Comparison of ENCODE assay signal across 27 mouse cellular contexts in the genomic region with DNA sequence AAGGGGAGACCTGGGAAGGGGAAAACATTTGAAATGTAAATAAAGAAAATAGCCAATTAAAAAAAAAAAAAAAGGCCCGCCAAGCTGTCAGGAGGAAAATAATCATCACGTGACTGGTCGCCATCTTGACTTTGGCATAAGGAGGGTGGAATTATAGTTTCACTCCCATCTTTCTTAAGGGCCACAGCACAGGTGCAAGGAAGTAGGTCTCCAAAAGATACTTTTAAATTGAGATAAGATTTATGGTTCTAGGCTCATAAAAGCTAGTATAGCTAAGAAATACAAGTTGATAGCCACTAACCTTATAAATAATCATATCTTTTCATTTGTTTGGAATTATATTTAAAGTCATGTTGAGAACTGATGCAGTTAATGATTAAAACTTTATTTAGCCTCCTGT. TPM values are rescaled to one million over a fixed set of nuclear protein-coding genes. Genes with fewer than 3 reads are reported as not detected.
"Had no signal": no experiment of that assay in that cellular context is flagged by ENCODE, and none has a peak within 500 bp of the region (broad histone marks: within the 10 kb centered on the region; RNA-seq: fewer than 3 reads in every experiment).

No protein-coding gene starts in this region.

- DNase-seq: gastrocnemius, adult 2 months; gastrocnemius, postnatal 10 days; heart, adult 18-20 months; heart, postnatal 10 days; heart, postnatal 4 days; kidney, adult 9 months; kidney, postnatal 14 days; layer of hippocampus, adult 9-11 months; liver; liver, embryonic 13.5 days had no signal

- H3K4me2 ChIP-seq: kidney, embryonic 15.5 days; liver, embryonic 11.5 days; liver, embryonic 13.5 days had no signal

- H3K4me1 ChIP-seq: hindbrain, embryonic 12.5 days; limb, embryonic 12.5 days had no signal

- H3K36me3 ChIP-seq: heart, embryonic 10.5 days; heart, embryonic 12.5 days; hindbrain, embryonic 10.5 days; hindbrain, embryonic 12.5 days; kidney, embryonic 15.5 days; limb, embryonic 10.5 days; limb, embryonic 12.5 days; liver, embryonic 13.5 days had no signal

- H3K27ac ChIP-seq: heart, embryonic 10.5 days; hindbrain, embryonic 10.5 days; hindbrain, embryonic 12.5 days; hindbrain, embryonic 14.5 days; kidney, embryonic 15.5 days; kidney, postnatal 0 days; limb, embryonic 10.5 days; limb, embryonic 12.5 days; liver, embryonic 13.5 days had no signal

- H3K27me3 ChIP-seq: heart, embryonic 12.5 days; hindbrain, embryonic 12.5 days; kidney, embryonic 15.5 days; limb, embryonic 12.5 days; liver, embryonic 13.5 days had no signal

- H3K4me3 ChIP-seq: gastrocnemius, adult 2 months; heart, embryonic 10.5 days; heart, embryonic 12.5 days; hindbrain, embryonic 10.5 days; hindbrain, embryonic 12.5 days; kidney, embryonic 15.5 days; left cerebral cortex, adult 2 months; limb, embryonic 10.5 days; limb, embryonic 12.5 days; liver, embryonic 13.5 days had no signal

- H3K9ac ChIP-seq: heart, embryonic 12.5 days; hindbrain, embryonic 12.5 days; hindbrain, embryonic 14.5 days; kidney, embryonic 15.5 days; limb, embryonic 12.5 days; liver, embryonic 13.5 days had no signal

- H3K9me3 ChIP-seq: heart, embryonic 10.5 days; heart, embryonic 12.5 days; hindbrain, embryonic 10.5 days; hindbrain, embryonic 12.5 days; kidney, embryonic 15.5 days; limb, embryonic 10.5 days; limb, embryonic 12.5 days; liver, embryonic 13.5 days had no signal

RNA-seq across cellular contexts. Expression of a gene that starts 28.8 kb away (rescaled TPM):
- polyA plus RNA-seq: frontal cortex, adult 2 months; heart, embryonic 10.5 days; heart, embryonic 12.5 days; heart, embryonic 14.5 days; hindbrain, embryonic 10.5 days; hindbrain, embryonic 12.5 days; hindbrain, embryonic 14.5 days; hindbrain, embryonic 16.5 days; kidney, postnatal 0 days; limb, embryonic 10.5 days; limb, embryonic 12.5 days; liver, embryonic 11.5 days; liver, embryonic 13.5 days had no signal

RNA-seq across cellular contexts. Expression of a gene that starts 28.8 kb away (rescaled TPM):
- polyA plus RNA-seq: frontal cortex, adult 2 months; heart, embryonic 10.5 days; heart, embryonic 12.5 days; heart, embryonic 14.5 days; heart, embryonic 16.5 days; hindbrain, embryonic 10.5 days; hindbrain, embryonic 12.5 days; hindbrain, embryonic 14.5 days; hindbrain, embryonic 16.5 days; inflammation-experienced regulatory T-cells, adult 6 months; kidney, embryonic 15.5 days; kidney, postnatal 0 days; limb, embryonic 10.5 days; limb, embryonic 12.5 days; limb, embryonic 14.5 days; liver, embryonic 11.5 days had no signal

RNA-seq across cellular contexts. Expression of a gene that starts 32.5 kb away (rescaled TPM):
- polyA plus RNA-seq: heart, embryonic 10.5 days; heart, embryonic 12.5 days; hindbrain, embryonic 10.5 days; hindbrain, embryonic 12.5 days; hindbrain, embryonic 14.5 days; hindbrain, embryonic 16.5 days; limb, embryonic 10.5 days; limb, embryonic 12.5 days; liver, embryonic 11.5 days had no signal
